Mouse (Mus musculus) thymus, postnatal 14 days (tissue): ENCODE measurements at regions not wholly inside any gene's neighbourhood (a gene's known extent, or its start where the extent isn't known, plus 50 kb on each side); places are given as distances from the start of the nearest gene placed in this dataset.
"Not testable (repeated sequence)": the region's sequence is repeated elsewhere in the genome, so short reads cannot be mapped to it uniquely, and the experiment has no call there.

Experiments
- DNase-seq: peaks from one replicate; pipeline ENCODE4 v3.0.0; 2021

- no peak for DNase-seq
Observed at GRCm38 (mm10) chr17:85881046-85881445, 193.0 kb upstream of the Six2 start.

GRCm38 (mm10) chr17:85877426-85877825 is 189.4 kb upstream of the Six2 start:
- peak; percentile 49 for DNase-seq

- no peak for DNase-seq
Observed at GRCm38 (mm10) chr17:85876853-85877252, 188.8 kb upstream of the Six2 start.

- no peak for DNase-seq
Observed at GRCm38 (mm10) chr17:85873853-85874586, 185.9 kb upstream of the Six2 start.

GRCm38 (mm10) chr17:85872903-85873413 is 184.9 kb upstream of the Six2 start:
- no peak for DNase-seq

GRCm38 (mm10) chr17:85870406-85870805 is 182.3 kb upstream of the Six2 start:
- no peak for DNase-seq

- no peak for DNase-seq
Observed at GRCm38 (mm10) chr17:85869179-85869578, 181.1 kb upstream of the Six2 start.

GRCm38 (mm10) chr17:85867945-85868616 is 180.0 kb upstream of the Six2 start:
- DNase-seq = no peak

GRCm38 (mm10) chr17:85866581-85866980 is 178.5 kb upstream of the Six2 start:
- no peak for DNase-seq

GRCm38 (mm10) chr17:85865940-85866339 is 177.9 kb upstream of the Six2 start:
- no peak for DNase-seq

GRCm38 (mm10) chr17:85861328-85861727 is 173.3 kb upstream of the Six2 start:
- DNase-seq = no peak

- no peak for DNase-seq
Observed at GRCm38 (mm10) chr17:85860797-85861196, 172.7 kb upstream of the Six2 start.

- DNase-seq = no peak
Observed at GRCm38 (mm10) chr17:85859926-85860707, 172.0 kb upstream of the Six2 start.

GRCm38 (mm10) chr17:85858516-85858915 is 170.4 kb upstream of the Six2 start:
- no peak for DNase-seq

GRCm38 (mm10) chr17:85857705-85858472 is 169.8 kb upstream of the Six2 start:
- no peak for DNase-seq

- not testable (repeated sequence) for DNase-seq
Observed at GRCm38 (mm10) chr17:85856894-85857293, 168.8 kb upstream of the Six2 start.

GRCm38 (mm10) chr17:85853156-85853555 is 165.1 kb upstream of the Six2 start:
- DNase-seq = no peak

GRCm38 (mm10) chr17:85848526-85848925 is 160.5 kb upstream of the Six2 start:
- no peak for DNase-seq

- no peak for DNase-seq
Observed at GRCm38 (mm10) chr17:85847756-85848155, 159.7 kb upstream of the Six2 start.

GRCm38 (mm10) chr17:85845059-85845458 is 157.0 kb upstream of the Six2 start:
- DNase-seq = no peak

- DNase-seq = no peak
Observed at GRCm38 (mm10) chr17:85844486-85844885, 156.4 kb upstream of the Six2 start.

- no peak for DNase-seq
Observed at GRCm38 (mm10) chr17:85823036-85823435, 135.0 kb upstream of the Six2 start.

GRCm38 (mm10) chr17:85821861-85822260 is 133.8 kb upstream of the Six2 start:
- DNase-seq = no peak
